8 mouse cellular contexts compared by ENCODE assay signal in the genomic region with DNA sequence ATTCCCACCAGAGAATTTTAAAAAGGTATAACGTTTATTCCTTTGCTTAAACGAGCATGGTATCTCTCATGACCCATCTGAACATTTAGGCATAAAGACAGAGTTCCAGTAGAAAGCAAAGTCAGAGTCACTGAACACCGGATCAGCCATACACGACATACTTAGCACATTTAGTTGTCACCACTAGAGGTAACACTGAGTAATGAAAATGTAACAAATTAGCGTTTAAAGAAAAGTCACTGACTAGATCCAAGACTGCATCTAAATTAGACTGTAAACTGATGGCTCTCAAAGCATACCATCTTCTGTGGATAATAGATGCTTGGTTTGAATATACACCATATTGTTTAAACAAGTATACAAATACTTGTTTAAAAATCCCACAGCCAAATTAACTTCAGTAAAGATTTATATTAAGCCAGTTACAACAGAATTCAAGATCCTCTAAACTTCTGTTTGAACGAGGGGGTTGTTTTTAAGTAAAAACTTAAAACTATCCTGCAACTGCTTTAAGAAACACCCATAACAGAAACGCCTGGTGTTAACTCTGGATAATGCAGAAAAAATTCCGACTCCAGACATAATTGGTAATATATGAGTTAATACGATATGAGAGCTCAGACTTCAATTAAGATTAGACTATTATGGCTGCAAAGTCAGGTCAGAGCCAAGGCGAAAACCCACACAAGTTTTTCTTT. TPM values are rescaled to one million over a fixed set of nuclear protein-coding genes. Genes with fewer than 3 reads are reported as not detected.
DNase-seq lines count a peak whose midpoint lies in the region; ATAC-seq and TF ChIP-seq lines count a peak whose summit lies in the region.

No protein-coding gene starts in this region.

- H3K36me3 ChIP-seq in heart, embryonic 14.5 days (ENCODE audit: control insufficient read depth, insufficient read depth, low read length): peaks cover 22% of the 10 kb centered on the region
- peaks cover 19% of the 10 kb centered on the region for H3K36me3 ChIP-seq in G1E (replicated peaks)
- peaks cover 20% of the 10 kb centered on the region for H3K36me3 ChIP-seq in forebrain, embryonic 10.5 days (replicated peaks)
- peaks cover 3% of the 10 kb centered on the region; the same call in 1 of the 2 replicates for H3K36me3 ChIP-seq in liver, embryonic 11.5 days (ENCODE audit: control insufficient read depth, insufficient read depth, low read length)
- no peaks in the 10 kb centered on the region for H3K36me3 ChIP-seq in stomach, postnatal 0 days (ENCODE audit: control insufficient read depth, insufficient read depth, low read length)

- H3K27ac ChIP-seq in heart, embryonic 14.5 days (replicated peaks in 1 of 2; ENCODE audit: control insufficient read depth in 1 of 2, insufficient read depth in 1 of 2, low read depth in 2 of 2, low read length in 2 of 2): peak overlapping the region in 1 of 2 experiments; percentile 93; a peak in 3 of 4 replicates
- peak overlapping the region; percentile 95; the same call in 1 of the 2 replicates for H3K27ac ChIP-seq in forebrain, embryonic 10.5 days
- H3K27ac ChIP-seq in liver, embryonic 11.5 days (ENCODE audit: low read depth, low read length): no peak overlapping the region
- H3K27ac ChIP-seq in stomach, postnatal 0 days (replicated peaks): peak overlapping the region; percentile 93

- intact Hi-C loops in heart, postnatal 25 days (cut with DNase I): no loop called here
- intact Hi-C loops in gastrocnemius, postnatal 36 days (cut with DNase I): no loop called here

- H3K9ac ChIP-seq in heart, embryonic 14.5 days (ENCODE audit: low read length): peak overlapping the region; percentile 89
- H3K9ac ChIP-seq in liver, embryonic 11.5 days (ENCODE audit: low read depth, low read length): no peak overlapping the region; the same call in 1 of the 2 replicates
- H3K9ac ChIP-seq in stomach, postnatal 0 days (ENCODE audit: low read length): peak overlapping the region; percentile 61

- WGBS in heart, embryonic 14.5 days: 16% methylated on average over 10 of the region's 10 CpGs
- WGBS in forebrain, embryonic 10.5 days: 41% methylated on average over 10 of the region's 10 CpGs
- WGBS in liver, embryonic 11.5 days: 27% methylated on average over 10 of the region's 10 CpGs
- WGBS in stomach, postnatal 0 days: 13% methylated on average over 10 of the region's 10 CpGs

- no peak for TF ChIP-seq EP300 in stomach, postnatal 0 days (optimal IDR thresholded peaks at IDR 0.05)

- ATAC-seq in heart, embryonic 14.5 days (ENCODE audit: insufficient number of reproducible peaks, insufficient read depth, low FRiP score, low read depth): no peak
- no peak for ATAC-seq in G1E (ENCODE audit: extremely low read depth, insufficient number of reproducible peaks, low FRiP score, poor library complexity, severe bottlenecking)
- no peak for ATAC-seq in liver, embryonic 11.5 days (replicated peaks; ENCODE audit: low FRiP score)
- ATAC-seq in stomach, postnatal 0 days (ENCODE audit: low FRiP score, low TSS enrichment): no peak

- H3K4me3 ChIP-seq in heart, embryonic 14.5 days (ENCODE audit: control insufficient read depth in 1 of 2, insufficient read depth in 1 of 2, low read depth in 1 of 2, low read length in 2 of 2): peak overlapping the region; percentile 78 to 86
- peak overlapping the region; percentile 78 for H3K4me3 ChIP-seq in G1E (ENCODE audit: low read depth, low read length)
- peak overlapping the region; percentile 83 for H3K4me3 ChIP-seq in forebrain, embryonic 10.5 days
- H3K4me3 ChIP-seq in liver, embryonic 11.5 days (ENCODE audit: low read depth, low read length): peak overlapping the region; percentile 80
- H3K4me3 ChIP-seq in stomach, postnatal 0 days (ENCODE audit: low read depth, low read length): peak overlapping the region; percentile 73

- H3K4me2 ChIP-seq in heart, embryonic 14.5 days (ENCODE audit: low read length): peak overlapping the region; percentile 90
- peak overlapping the region; percentile 58 for H3K4me2 ChIP-seq in liver, embryonic 11.5 days
- peak overlapping the region; percentile 70 for H3K4me2 ChIP-seq in stomach, postnatal 0 days (replicated peaks; ENCODE audit: low read depth)

- H3K27me3 ChIP-seq in heart, embryonic 14.5 days (ENCODE audit: control insufficient read depth, insufficient read depth, low read length): no peaks in the 10 kb centered on the region
- H3K27me3 ChIP-seq in G1E (ENCODE audit: insufficient read depth, low read length): no peaks in the 10 kb centered on the region
- H3K27me3 ChIP-seq in forebrain, embryonic 10.5 days (ENCODE audit: poor library complexity, severe bottlenecking): no peaks in the 10 kb centered on the region
- no peaks in the 10 kb centered on the region for H3K27me3 ChIP-seq in liver, embryonic 11.5 days (replicated peaks; ENCODE audit: control insufficient read depth, insufficient read depth, low read length)
- no peaks in the 10 kb centered on the region for H3K27me3 ChIP-seq in stomach, postnatal 0 days (ENCODE audit: control insufficient read depth, insufficient read depth, low read length)

- H3K4me1 ChIP-seq in heart, embryonic 14.5 days (ENCODE audit: control insufficient read depth in 2 of 2, insufficient read depth in 2 of 2, low read length in 2 of 2): peaks cover 0 to 6% of the 10 kb centered on the region in 2 experiments; a peak in 1 of 4 replicates
- H3K4me1 ChIP-seq in G1E (ENCODE audit: insufficient read depth, low read depth, low read length): peaks cover 20% of the 10 kb centered on the region
- peaks cover 25% of the 10 kb centered on the region for H3K4me1 ChIP-seq in forebrain, embryonic 10.5 days
- peaks cover 5% of the 10 kb centered on the region; the same call in 1 of the 2 replicates for H3K4me1 ChIP-seq in liver, embryonic 11.5 days (replicated peaks; ENCODE audit: control insufficient read depth, insufficient read depth, low read length)
- H3K4me1 ChIP-seq in stomach, postnatal 0 days (replicated peaks; ENCODE audit: control insufficient read depth, insufficient read depth): no peaks in the 10 kb centered on the region

- TF ChIP-seq CTCF in G1E (IDR thresholded peaks at IDR 0.05; ENCODE audit: low read depth, low read length): peak; percentile 30; the same call in 1 of the 2 replicates
- TF ChIP-seq CTCF in stomach, postnatal 0 days (IDR thresholded peaks at IDR 0.05; ENCODE audit: low read depth): peak; percentile 59

- H3K9me3 ChIP-seq in heart, embryonic 14.5 days (ENCODE audit: control insufficient read depth, low read length): no peaks in the 10 kb centered on the region
- H3K9me3 ChIP-seq in G1E (replicated peaks): no peaks in the 10 kb centered on the region
- H3K9me3 ChIP-seq in forebrain, embryonic 10.5 days: peaks cover 9% of the 10 kb centered on the region
- H3K9me3 ChIP-seq in liver, embryonic 11.5 days (ENCODE audit: control insufficient read depth, low read length): no peaks in the 10 kb centered on the region
- no peaks in the 10 kb centered on the region for H3K9me3 ChIP-seq in stomach, postnatal 0 days (ENCODE audit: control insufficient read depth, low read length)

- no peak for DNase-seq in heart, postnatal 25 days (ENCODE audit: low spot score)
- peak; percentile 26 for DNase-seq in G1E (ENCODE audit: low spot score)
- DNase-seq in forebrain, embryonic 10.5 days (ENCODE audit: extremely low spot score, low spot score): no peak
- no peak for DNase-seq in liver, embryonic 11.5 days (ENCODE audit: low spot score)
- no peak for DNase-seq in stomach, postnatal 0 days (ENCODE audit: low spot score)
- DNase-seq in layer of hippocampus, postnatal 25 days (ENCODE audit: extremely low spot score in 1 of 2, low spot score in 1 of 2): no peak
- no peak for DNase-seq in gastrocnemius, postnatal 36 days

RNA-seq across cellular contexts. Expression of a gene that starts 1.2 kb away (rescaled TPM):
- polyA plus RNA-seq in heart, embryonic 14.5 days (2014; fragmentation: Nextera tagmentation; extraction: Ambion mirVana): 25.1 and 26.1 TPM in 2 replicates
- 1 to 10 TPM; 1.7 TPM for total RNA-seq in heart, postnatal 25 days (2021)
- total RNA-seq in G1E (2014; fragmentation: Nextera tagmentation) (48.3 and 48.5 TPM in 2 replicates), G1E (2017) (16.0 and 17.4 TPM in 2 replicates)
- polyA plus RNA-seq in G1E (2012): 2.3 and 3.4 TPM in 2 replicates
- 23.6 and 23.9 TPM in 2 replicates for polyA plus RNA-seq in forebrain, embryonic 10.5 days (2016; fragmentation: Nextera tagmentation; extraction: Ambion mirVana)
- 29.0 and 30.3 TPM in 2 replicates for polyA plus RNA-seq in liver, embryonic 11.5 days (2014; fragmentation: Nextera tagmentation; extraction: Ambion mirVana)
- polyA plus RNA-seq in stomach, postnatal 0 days (2015; fragmentation: Nextera tagmentation; extraction: Ambion mirVana): 10.1 and 11.1 TPM in 2 replicates
- total RNA-seq in layer of hippocampus, postnatal 25 days (2021): 1 to 10 TPM; 1.9 TPM
- total RNA-seq in gastrocnemius, postnatal 36 days (2021): 1 to 10 TPM; 1.3 to 1.4 TPM

RNA-seq across cellular contexts. Expression of a gene that starts 1.7 kb away (rescaled TPM):
- 189 and 203 TPM in 2 replicates for polyA plus RNA-seq in heart, embryonic 14.5 days (2014; fragmentation: Nextera tagmentation; extraction: Ambion mirVana)
- 100 to 1,000 TPM; 492 to 526 TPM for total RNA-seq in heart, postnatal 25 days (2021)
- total RNA-seq in G1E (2014; fragmentation: Nextera tagmentation) (54.1 and 58.2 TPM in 2 replicates), G1E (2017) (59.9 and 63.9 TPM in 2 replicates)
- polyA plus RNA-seq in G1E (2012): 19.0 and 20.4 TPM in 2 replicates
- 41.1 and 43.8 TPM in 2 replicates for polyA plus RNA-seq in forebrain, embryonic 10.5 days (2016; fragmentation: Nextera tagmentation; extraction: Ambion mirVana)
- polyA plus RNA-seq in liver, embryonic 11.5 days (2014; fragmentation: Nextera tagmentation; extraction: Ambion mirVana): 48.8 and 54.5 TPM in 2 replicates
- 74.1 and 79.6 TPM in 2 replicates for polyA plus RNA-seq in stomach, postnatal 0 days (2015; fragmentation: Nextera tagmentation; extraction: Ambion mirVana)
- total RNA-seq in layer of hippocampus, postnatal 25 days (2021): 10 to 100 TPM; 26.2 to 27.2 TPM
- total RNA-seq in gastrocnemius, postnatal 36 days (2021): 100 to 1,000 TPM; 102 to 123 TPM

RNA-seq across cellular contexts. Expression of a gene that starts 36.5 kb away (rescaled TPM):
- polyA plus RNA-seq in heart, embryonic 14.5 days (2014; fragmentation: Nextera tagmentation; extraction: Ambion mirVana): 95.6 and 95.7 TPM in 2 replicates
- 10 to 100 TPM; 39.2 to 41.7 TPM for total RNA-seq in heart, postnatal 25 days (2021)
- 156 and 169 TPM in 2 replicates for total RNA-seq in G1E (2014; fragmentation: Nextera tagmentation)
- 213 and 235 TPM in 2 replicates for total RNA-seq in G1E (2017)
- 23.6 and 32.6 TPM in 2 replicates for polyA plus RNA-seq in G1E (2012)
- polyA plus RNA-seq in forebrain, embryonic 10.5 days (2016; fragmentation: Nextera tagmentation; extraction: Ambion mirVana): 241 and 245 TPM in 2 replicates
- 325 and 349 TPM in 2 replicates for polyA plus RNA-seq in liver, embryonic 11.5 days (2014; fragmentation: Nextera tagmentation; extraction: Ambion mirVana)
- polyA plus RNA-seq in stomach, postnatal 0 days (2015; fragmentation: Nextera tagmentation; extraction: Ambion mirVana): 38.3 and 39.0 TPM in 2 replicates
- 10 to 100 TPM; 75.4 to 81.6 TPM for total RNA-seq in layer of hippocampus, postnatal 25 days (2021)
- 10 to 100 TPM; 40.2 to 46.0 TPM for total RNA-seq in gastrocnemius, postnatal 36 days (2021)
